Mouse (Mus musculus): ENCODE results near the gene 4930535I16Rik. TPM values are rescaled to one million over a fixed set of nuclear protein-coding genes. Genes with fewer than 3 reads are reported as not detected.

4930535I16Rik gene
- polyA plus RNA-seq (2015; fragmentation: Nextera tagmentation; extraction: Ambion mirVana) = not detected in 2 replicates

- Histone ChIP-seq H3K27me3 (no peaks in the 10 kb centered on the region), H3K9ac (peak within 1 kb of the TSS; percentile 95), H3K36me3 (replicated peaks) (peaks cover 35% of the 10 kb centered on the region), H3K27ac (replicated peaks) (peak within 1 kb of the TSS; percentile 91), H3K9me3 (replicated peaks) (no peaks in the 10 kb centered on the region), H3K4me2 (peak within 1 kb of the TSS; percentile 98), H3K4me1 (replicated peaks) (peaks cover 35% of the 10 kb centered on the region), H3K4me3 (replicated peaks) (peak within 1 kb of the TSS; percentile 90)
- ATAC-seq (ENCODE audit: insufficient read depth) = peak; percentile 59
- under 1% methylated on average over 55 of the region's 63 CpGs for WGBS (ENCODE audit: insufficient replicate concordance)
Measured at GRCm38 (mm10) chr4:123917548-123918140, at the start of gene 4930535I16Rik. Gene 4930535I16Rik (minus strand): TSS chr4:123918022.

GRCm38 (mm10) chr4:123962721-123963120, 44.9 kb upstream of the 4930535I16Rik start:
- Histone ChIP-seq H3K4me3 (replicated peaks) (no peak overlapping the region), H3K9ac (no peak overlapping the region), H3K9me3 (replicated peaks) (no peaks in the 10 kb centered on the region), H3K4me2 (no peak overlapping the region), H3K4me1 (replicated peaks) (peaks cover 9% of the 10 kb centered on the region; the same call in 1 of the 2 replicates), H3K36me3 (replicated peaks) (no peaks in the 10 kb centered on the region), H3K27me3 (no peaks in the 10 kb centered on the region; the same call in 1 of the 2 replicates), H3K27ac (replicated peaks) (no peak overlapping the region)
- WGBS (ENCODE audit: insufficient replicate concordance) = 54% methylated on average over 9 of the region's 9 CpGs
- ATAC-seq (ENCODE audit: insufficient read depth) = no peak

DNA sequence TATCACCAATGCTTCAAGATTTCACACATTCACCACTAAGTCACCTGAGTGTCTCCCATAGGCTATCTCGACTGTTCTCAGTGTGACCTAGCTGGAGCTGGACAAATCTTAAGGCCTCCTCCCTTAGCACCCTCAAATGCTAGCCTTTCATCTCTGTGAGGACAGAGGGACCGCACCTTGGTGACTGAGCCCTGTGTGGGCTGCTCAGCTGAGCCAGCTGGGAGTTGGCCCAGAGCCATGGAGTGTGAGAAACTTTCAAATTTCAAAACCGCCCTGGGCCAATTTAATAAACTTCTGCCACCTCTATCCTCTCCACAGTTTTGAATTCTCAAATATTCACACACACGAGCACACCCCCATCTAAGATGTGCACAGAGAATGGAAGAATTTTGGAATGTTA, 43.1 kb upstream of the 4930535I16Rik start:
- no peak overlapping the region for H3K4me2 ChIP-seq
- H3K27me3 ChIP-seq = peaks cover 11% of the 10 kb centered on the region
- no peaks in the 10 kb centered on the region for H3K9me3 ChIP-seq (replicated peaks)
- peaks cover 17% of the 10 kb centered on the region; the same call in 1 of the 2 replicates for H3K4me1 ChIP-seq (replicated peaks)
- no peak for ATAC-seq (ENCODE audit: insufficient read depth)
- 53% methylated on average over 4 of the region's 4 CpGs for WGBS (ENCODE audit: insufficient replicate concordance)
- no peak overlapping the region for H3K9ac ChIP-seq
- no peaks in the 10 kb centered on the region for H3K36me3 ChIP-seq (replicated peaks)
- H3K4me3 ChIP-seq (replicated peaks) = no peak overlapping the region
- H3K27ac ChIP-seq (replicated peaks) = no peak overlapping the region

DNA sequence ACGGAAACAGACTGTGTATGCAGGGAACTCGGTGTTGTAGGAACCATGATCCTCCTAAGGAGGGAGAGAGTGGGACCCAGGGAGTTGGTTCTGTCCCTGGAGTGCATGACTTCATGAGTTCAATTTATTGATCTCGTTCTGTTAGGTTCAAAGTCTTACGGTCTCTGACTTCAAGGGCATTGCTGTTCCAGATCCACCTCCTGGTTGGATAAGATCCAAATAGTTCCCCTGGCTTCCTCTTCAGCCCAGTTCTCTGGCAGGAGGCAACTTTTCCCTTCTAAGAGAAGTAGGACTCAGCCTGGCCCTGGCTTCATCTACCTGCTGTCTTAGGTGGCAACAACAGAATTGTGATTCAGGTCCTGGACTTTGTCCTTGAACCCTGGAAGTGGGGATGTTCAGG, 40.1 kb upstream of the 4930535I16Rik start:
- no peak overlapping the region for H3K27ac ChIP-seq (replicated peaks)
- H3K4me1 ChIP-seq (replicated peaks) = peaks cover 17% of the 10 kb centered on the region; the same call in 1 of the 2 replicates
- no peak overlapping the region for H3K9ac ChIP-seq
- no peak overlapping the region for H3K4me2 ChIP-seq
- ATAC-seq (ENCODE audit: insufficient read depth) = no peak
- H3K27me3 ChIP-seq = peaks cover 16% of the 10 kb centered on the region
- no peaks in the 10 kb centered on the region for H3K36me3 ChIP-seq (replicated peaks)
- 50% methylated on average over 4 of the region's 4 CpGs for WGBS (ENCODE audit: insufficient replicate concordance)
- no peak overlapping the region for H3K4me3 ChIP-seq (replicated peaks)
- H3K9me3 ChIP-seq (replicated peaks) = no peaks in the 10 kb centered on the region

GRCm38 (mm10) chr4:123957492-123957808, 39.6 kb upstream of the 4930535I16Rik start:
- Histone ChIP-seq H3K4me3 (replicated peaks) (no peak overlapping the region), H3K36me3 (replicated peaks) (no peaks in the 10 kb centered on the region), H3K27me3 (peaks cover 16% of the 10 kb centered on the region), H3K27ac (replicated peaks) (no peak overlapping the region), H3K9ac (no peak overlapping the region), H3K4me1 (replicated peaks) (peaks cover 17% of the 10 kb centered on the region; the same call in 1 of the 2 replicates), H3K4me2 (no peak overlapping the region), H3K9me3 (replicated peaks) (no peaks in the 10 kb centered on the region)
- WGBS (ENCODE audit: insufficient replicate concordance) = 37% methylated on average over 4 of the region's 4 CpGs
- peak; percentile 20; the same call in 1 of the 2 replicates for ATAC-seq (ENCODE audit: insufficient read depth)

DNA sequence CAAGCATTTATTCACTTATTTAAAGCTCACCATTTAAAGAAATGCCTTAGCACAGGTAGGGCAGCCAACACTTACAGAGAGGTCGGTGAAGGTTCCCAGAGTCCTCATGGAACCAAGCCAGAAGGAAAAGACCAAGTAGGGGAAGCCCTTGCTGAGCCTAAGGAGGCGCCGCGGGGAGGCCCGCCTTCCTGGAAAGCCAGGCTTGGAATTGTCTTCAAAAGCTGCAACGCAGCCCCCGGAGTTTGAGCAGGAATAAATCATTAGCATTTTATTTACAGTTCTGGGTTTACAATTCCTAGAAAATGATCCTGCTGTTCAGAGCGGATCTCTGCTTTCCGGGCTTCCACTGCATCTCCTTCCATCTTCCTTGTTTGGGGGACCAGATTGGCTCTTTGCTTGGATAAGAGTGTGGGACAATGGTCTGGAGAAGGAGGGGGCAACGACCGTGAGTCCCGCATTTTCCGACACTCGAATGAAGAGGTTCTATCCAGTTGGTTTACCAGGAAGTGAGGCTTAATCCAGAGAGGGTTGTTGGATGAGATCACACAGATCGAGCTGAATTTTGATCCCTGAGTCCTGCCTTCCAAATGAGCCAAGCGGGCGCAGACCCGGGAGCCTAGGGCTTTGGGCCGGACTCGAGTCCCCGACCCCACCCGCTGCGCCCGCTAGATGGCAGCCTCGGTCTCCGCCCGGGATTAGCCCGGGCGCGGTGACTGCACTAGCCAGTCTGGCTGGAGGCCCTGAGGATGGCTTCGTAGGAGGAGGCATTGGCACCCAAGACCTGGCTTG, 39.1 kb upstream of the 4930535I16Rik start:
- Histone ChIP-seq H3K9me3 (replicated peaks) (no peaks in the 10 kb centered on the region), H3K27ac (replicated peaks) (no peak overlapping the region), H3K9ac (no peak overlapping the region), H3K4me3 (replicated peaks) (no peak overlapping the region), H3K36me3 (replicated peaks) (no peaks in the 10 kb centered on the region), H3K4me2 (0 out of 2 replicates have a peak overlapping the region, but pooled peaks have one; percentile 33), H3K27me3 (peaks cover 16% of the 10 kb centered on the region), H3K4me1 (replicated peaks) (peaks cover 17% of the 10 kb centered on the region; the same call in 1 of the 2 replicates)
- 7% methylated on average over 31 of the region's 31 CpGs for WGBS (ENCODE audit: insufficient replicate concordance)
- ATAC-seq (ENCODE audit: insufficient read depth) = peak; percentile 52

GRCm38 (mm10) chr4:123952059-123952458, 34.2 kb upstream of the 4930535I16Rik start:
- Histone ChIP-seq H3K27ac (replicated peaks) (no peak overlapping the region), H3K36me3 (replicated peaks) (no peaks in the 10 kb centered on the region), H3K4me2 (no peak overlapping the region), H3K9ac (no peak overlapping the region), H3K4me3 (replicated peaks) (no peak overlapping the region), H3K27me3 (peaks cover 15% of the 10 kb centered on the region), H3K9me3 (replicated peaks) (no peaks in the 10 kb centered on the region), H3K4me1 (replicated peaks) (0 out of 2 replicates have a peak, but pooled peaks cover under 1% of the 10 kb centered on the region)
- no peak for ATAC-seq (ENCODE audit: insufficient read depth)
- 21% methylated on average over 8 of the region's 8 CpGs for WGBS (ENCODE audit: insufficient replicate concordance)

DNA sequence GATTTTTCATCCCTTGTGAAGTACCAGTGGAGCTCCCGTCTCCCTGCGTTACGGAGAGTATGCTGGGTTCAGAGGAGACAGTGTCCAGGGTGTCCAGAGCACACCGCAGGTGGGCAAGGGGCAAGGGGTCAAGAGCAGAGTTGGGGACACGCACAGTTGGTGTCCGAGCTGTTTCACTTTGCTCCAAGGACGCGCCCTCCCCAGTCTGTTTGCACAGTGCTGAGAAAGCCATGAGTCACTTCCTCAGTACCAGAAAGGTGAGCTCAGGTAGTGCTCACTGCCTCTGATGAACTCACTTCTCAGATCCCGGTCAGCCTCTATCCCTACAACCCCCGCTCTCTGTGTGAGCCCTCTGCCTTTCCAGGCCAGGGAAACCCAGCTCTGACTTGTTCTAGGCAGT, 31.8 kb upstream of the 4930535I16Rik start:
- Histone ChIP-seq H3K4me3 (replicated peaks) (no peak overlapping the region), H3K27ac (replicated peaks) (no peak overlapping the region), H3K9ac (no peak overlapping the region), H3K36me3 (replicated peaks) (no peaks in the 10 kb centered on the region), H3K9me3 (replicated peaks) (no peaks in the 10 kb centered on the region), H3K27me3 (no peaks in the 10 kb centered on the region), H3K4me1 (replicated peaks) (no peaks in the 10 kb centered on the region), H3K4me2 (no peak overlapping the region)
- 57% methylated on average over 10 of the region's 10 CpGs for WGBS (ENCODE audit: insufficient replicate concordance)
- ATAC-seq (ENCODE audit: insufficient read depth) = no peak

GRCm38 (mm10) chr4:123948901-123949300, 31.1 kb upstream of the 4930535I16Rik start:
- no peak for ATAC-seq (ENCODE audit: insufficient read depth)
- Histone ChIP-seq H3K4me2 (no peak overlapping the region), H3K27ac (replicated peaks) (no peak overlapping the region), H3K4me3 (replicated peaks) (no peak overlapping the region), H3K27me3 (no peaks in the 10 kb centered on the region), H3K9me3 (replicated peaks) (no peaks in the 10 kb centered on the region), H3K4me1 (replicated peaks) (no peaks in the 10 kb centered on the region), H3K36me3 (replicated peaks) (no peaks in the 10 kb centered on the region), H3K9ac (no peak overlapping the region)
- 75% methylated on average over 6 of the region's 6 CpGs for WGBS (ENCODE audit: insufficient replicate concordance)

DNA sequence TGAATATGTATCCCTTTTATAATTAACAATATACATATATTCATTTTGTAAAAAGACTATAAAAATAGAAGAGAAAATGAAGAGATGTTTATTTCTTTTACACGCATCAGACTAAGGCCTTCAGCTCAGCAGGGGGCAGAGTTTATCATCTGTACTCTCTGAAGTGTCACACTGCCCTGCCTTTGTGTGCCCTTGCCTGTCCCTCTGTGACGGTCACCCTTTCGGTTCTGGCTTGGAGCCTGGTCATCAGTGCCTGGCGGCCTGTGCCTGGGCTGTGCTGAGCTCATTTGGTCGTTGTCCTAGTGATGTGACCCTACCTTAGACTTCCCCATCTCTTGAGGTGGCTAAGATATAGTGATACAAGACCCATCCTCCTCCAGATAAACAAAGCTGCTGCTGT, 29.3 kb upstream of the 4930535I16Rik start:
- Histone ChIP-seq H3K4me1 (replicated peaks) (no peaks in the 10 kb centered on the region), H3K27me3 (no peaks in the 10 kb centered on the region), H3K36me3 (replicated peaks) (no peaks in the 10 kb centered on the region), H3K9me3 (replicated peaks) (no peaks in the 10 kb centered on the region), H3K9ac (no peak overlapping the region), H3K27ac (replicated peaks) (no peak overlapping the region), H3K4me2 (no peak overlapping the region), H3K4me3 (replicated peaks) (no peak overlapping the region)
- ATAC-seq (ENCODE audit: insufficient read depth) = no peak
- 58% methylated on average over 5 of the region's 5 CpGs for WGBS (ENCODE audit: insufficient replicate concordance)

DNA sequence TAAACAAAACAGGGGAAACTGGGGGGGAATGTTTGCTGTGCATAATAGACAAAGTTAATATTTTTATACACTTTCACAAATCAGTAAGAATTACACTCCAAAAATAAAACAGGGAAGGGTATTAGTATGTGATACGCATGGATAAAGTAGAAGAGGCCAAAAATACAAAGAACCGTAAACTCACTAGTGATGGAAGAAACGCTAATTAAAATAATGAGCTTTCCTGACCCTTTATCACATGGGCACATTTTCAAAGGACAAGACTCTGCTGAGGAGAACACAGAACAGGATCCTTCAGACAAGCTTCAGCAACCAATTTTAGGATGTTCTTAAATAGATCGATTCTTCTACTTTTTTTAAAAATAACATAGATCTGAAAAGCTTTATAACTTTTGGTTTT, 28.9 kb upstream of the 4930535I16Rik start:
- Histone ChIP-seq H3K4me2 (no peak overlapping the region), H3K9me3 (replicated peaks) (no peaks in the 10 kb centered on the region), H3K4me3 (replicated peaks) (no peak overlapping the region), H3K9ac (no peak overlapping the region), H3K36me3 (replicated peaks) (no peaks in the 10 kb centered on the region), H3K27ac (replicated peaks) (no peak overlapping the region), H3K27me3 (no peaks in the 10 kb centered on the region), H3K4me1 (replicated peaks) (no peaks in the 10 kb centered on the region)
- WGBS (ENCODE audit: insufficient replicate concordance) = 78% methylated on average over 4 of the region's 4 CpGs
- ATAC-seq (ENCODE audit: insufficient read depth) = no peak
